10 mouse cellular contexts compared by ENCODE assay signal in genomic region chr14:25229569-25229968, GRCm38 (mm10).
A peak's percentile ranks its signal among the peaks of the same experiment; 100 is the strongest.
DNase-seq lines count a peak whose midpoint lies in the region; ATAC-seq lines count a peak whose summit lies in the region.
"Had no signal": no experiment of that assay in that cellular context is flagged by ENCODE, and none has a peak within 500 bp of the region (broad histone marks: within the 10 kb centered on the region; RNA-seq: fewer than 3 reads in every experiment).

No protein-coding gene starts in this region.

- ATAC-seq in midbrain, embryonic 14.5 days (ENCODE audit: low FRiP score, low TSS enrichment): no peak
- ATAC-seq: Patski had no signal

- intact Hi-C loops in left cerebral cortex, postnatal 4 days (cut with DNase I): no loop called here

- no peak overlapping the region for H3K4me3 ChIP-seq in heart, embryonic 10.5 days
- H3K4me3 ChIP-seq in midbrain, embryonic 14.5 days (replicated peaks; ENCODE audit: low read depth, low read length): no peak overlapping the region

- peaks cover 61% of the 10 kb centered on the region for H3K4me1 ChIP-seq in heart, embryonic 10.5 days
- H3K4me1 ChIP-seq in midbrain, embryonic 14.5 days (ENCODE audit: control insufficient read depth, insufficient read depth, low read length): peaks cover 45% of the 10 kb centered on the region

- H3K9me3 ChIP-seq in heart, embryonic 10.5 days: no peaks in the 10 kb centered on the region
- H3K9me3 ChIP-seq in midbrain, embryonic 14.5 days (ENCODE audit: control insufficient read depth, low read length): no peaks in the 10 kb centered on the region

- H3K36me3 ChIP-seq in heart, embryonic 10.5 days: no peaks in the 10 kb centered on the region
- H3K36me3 ChIP-seq in midbrain, embryonic 14.5 days (ENCODE audit: control insufficient read depth, insufficient read depth, low read length): no peaks in the 10 kb centered on the region

- H3K27ac ChIP-seq in heart, embryonic 10.5 days: peak overlapping the region; percentile 57; the same call in 1 of the 2 replicates
- H3K27ac ChIP-seq in midbrain, embryonic 14.5 days (replicated peaks; ENCODE audit: low read depth, low read length): no peak overlapping the region; the same call in 1 of the 2 replicates

- no peak overlapping the region for H3K9ac ChIP-seq in midbrain, embryonic 14.5 days (replicated peaks; ENCODE audit: low read length)

- 51% methylated on average over 6 of the region's 6 CpGs for WGBS in heart, embryonic 10.5 days
- WGBS in midbrain, embryonic 14.5 days: 51% methylated on average over 6 of the region's 6 CpGs

- no peaks in the 10 kb centered on the region; the same call in 1 of the 2 replicates for H3K27me3 ChIP-seq in heart, embryonic 10.5 days (ENCODE audit: insufficient read depth, poor library complexity, severe bottlenecking)
- no peaks in the 10 kb centered on the region for H3K27me3 ChIP-seq in midbrain, embryonic 14.5 days (ENCODE audit: control insufficient read depth, insufficient read depth, low read length)
- H3K27me3 ChIP-seq: Patski had no signal

- no peak overlapping the region for H3K4me2 ChIP-seq in midbrain, embryonic 14.5 days (ENCODE audit: low read length)

- DNase-seq in left cerebral cortex, postnatal 4 days: peak; percentile 33
- no peak for DNase-seq in left cerebral cortex, adult 9 months (ENCODE audit: low spot score in 2 of 2)
- peak; percentile 41 to 48 for DNase-seq in cerebellum, postnatal 25 days
- DNase-seq in heart, embryonic 10.5 days (ENCODE audit: low spot score): no peak
- DNase-seq in lung, postnatal 36 days: peak; percentile 60
- no peak for DNase-seq in adrenal gland, postnatal 4 days (ENCODE audit: low spot score in 2 of 2)
- no peak for DNase-seq in midbrain, embryonic 14.5 days
- no peak for DNase-seq in urinary bladder, postnatal 10 days (ENCODE audit: low spot score)
- DNase-seq: embryo, embryonic 11 days had no signal

Comparison
In these comparisons a context has a peak if more than half of its experiments do, and no peak if none do; other contexts are left out.
1. DNase-seq: peak in left cerebral cortex, postnatal 4 days (single experiment), cerebellum, postnatal 25 days (2 of 2) and lung, postnatal 36 days (single experiment); none in left cerebral cortex, adult 9 months (0 of 2), heart, embryonic 10.5 days (single experiment), adrenal gland, postnatal 4 days (0 of 2), midbrain, embryonic 14.5 days (single experiment) and urinary bladder, postnatal 10 days (single experiment).